Mouse (Mus musculus): ENCODE results near the gene Kctd12. TPM values are rescaled to one million over a fixed set of nuclear protein-coding genes. Genes with fewer than 3 reads are reported as not detected.

Kctd12 gene
- polyA plus RNA-seq (2017; shearing (Covaris generic)): 0.38 TPM

DNA sequence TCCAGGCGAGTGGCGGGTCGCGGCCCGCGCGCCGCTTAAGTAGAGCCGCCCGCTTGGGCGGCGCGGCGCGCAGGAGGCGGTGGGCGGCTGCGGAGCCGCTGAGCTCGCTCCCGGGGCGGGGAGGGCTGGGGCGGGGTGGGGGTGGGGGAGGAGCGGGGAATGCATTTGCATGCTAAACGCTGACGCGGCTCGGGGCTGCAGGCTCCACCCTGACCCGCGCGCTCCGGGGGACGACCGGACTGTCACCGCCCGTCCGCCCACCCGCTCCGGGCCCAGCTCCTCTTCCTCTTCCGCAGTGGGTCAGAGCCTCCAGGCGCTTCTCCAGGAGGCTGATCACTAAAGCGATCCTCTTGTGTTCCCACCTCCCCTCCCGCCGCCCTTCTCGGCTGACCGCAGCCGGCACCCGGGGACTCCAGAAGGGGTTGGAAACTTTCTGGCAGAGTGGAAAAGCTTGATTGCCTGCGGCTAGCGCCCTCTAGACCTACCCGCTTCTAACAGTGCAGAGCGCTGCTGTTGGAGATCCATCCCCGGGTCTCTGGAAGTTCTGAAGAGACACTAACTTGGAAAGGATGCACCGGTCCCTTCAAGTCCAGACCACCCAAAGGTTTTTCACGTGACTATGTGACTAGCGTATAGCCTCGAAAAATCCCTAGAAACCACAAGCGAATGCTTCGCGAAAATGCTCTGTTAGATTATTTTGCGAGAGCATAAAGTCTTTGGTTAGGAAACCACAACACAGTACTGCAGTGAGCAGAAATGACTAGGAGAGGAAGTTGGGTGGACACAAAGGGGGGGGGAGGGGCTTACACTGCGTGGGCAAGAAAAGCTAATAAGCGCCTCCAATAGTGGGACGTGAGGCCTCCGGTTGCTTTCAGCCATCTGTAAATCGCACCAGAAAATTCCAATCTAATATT is at the start of gene Kctd12:
Gene Kctd12, minus strand, starts transcription at position 11 of the 914 bp plus-strand sequence.

Other genes starting within 250 kb of the Kctd12 start
- 0.48 TPM for gene Acod1, start 64.3 kb upstream of the Kctd12 start, polyA plus RNA-seq (2017; shearing (Covaris generic))
- gene Cln5, start 87.6 kb upstream of the Kctd12 start, polyA plus RNA-seq (2017; shearing (Covaris generic)): 20.6 TPM
- 27.8 TPM for gene Fbxl3, start 116.9 kb upstream of the Kctd12 start, polyA plus RNA-seq (2017; shearing (Covaris generic))

Measured in inflammation-experienced regulatory T-cells, adult 16 weeks (primary cell).